Mouse (Mus musculus) ovary, postnatal 14 days (tissue): Measurements from ENCODE around the gene Zfp771.

ENCODE experiments used
- DNase-seq: peaks from one replicate; pipeline ENCODE4 v3.0.0; 2022; ENCODE audit warnings: low spot score

Zfp771 gene

DNA sequence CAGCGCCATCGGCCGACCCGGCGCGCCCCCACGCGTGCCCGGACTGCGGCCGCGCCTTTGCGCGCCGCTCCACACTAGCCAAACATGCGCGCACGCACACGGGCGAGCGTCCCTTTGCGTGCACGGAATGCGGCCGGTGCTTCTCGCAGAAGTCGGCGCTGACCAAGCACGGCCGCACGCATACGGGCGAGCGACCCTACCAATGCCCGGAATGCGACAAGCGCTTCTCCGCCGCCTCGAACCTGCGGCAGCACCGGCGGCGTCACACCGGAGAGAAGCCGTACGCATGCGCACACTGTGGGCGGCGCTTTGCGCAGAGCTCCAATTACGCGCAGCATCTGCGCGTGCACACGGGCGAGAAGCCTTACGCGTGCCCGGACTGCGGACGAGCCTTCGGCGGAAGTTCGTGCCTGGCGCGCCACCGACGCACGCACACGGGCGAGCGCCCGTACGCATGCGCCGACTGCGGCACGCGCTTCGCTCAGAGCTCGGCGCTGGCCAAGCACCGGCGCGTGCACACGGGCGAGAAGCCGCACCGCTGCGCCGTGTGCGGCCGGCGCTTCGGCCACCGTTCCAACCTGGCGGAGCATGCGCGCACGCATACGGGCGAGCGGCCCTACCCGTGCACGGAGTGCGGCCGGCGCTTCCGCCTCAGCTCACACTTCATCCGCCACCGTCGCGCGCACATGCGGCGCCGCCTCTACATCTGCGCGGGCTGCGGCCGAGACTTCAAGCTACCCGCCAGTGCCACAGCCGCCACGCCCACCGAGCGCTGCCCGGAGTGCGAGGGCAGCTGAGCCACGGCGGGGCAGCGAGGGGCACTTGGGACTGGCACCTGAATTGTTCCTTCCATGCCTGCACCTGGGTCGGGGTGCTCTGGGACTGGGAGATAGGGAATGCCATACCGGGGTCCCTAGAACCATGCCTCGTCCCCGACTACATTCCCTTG lies 10.0 kb downstream of the Zfp771 start:
- DNase-seq, result peak; percentile 85

DNA sequence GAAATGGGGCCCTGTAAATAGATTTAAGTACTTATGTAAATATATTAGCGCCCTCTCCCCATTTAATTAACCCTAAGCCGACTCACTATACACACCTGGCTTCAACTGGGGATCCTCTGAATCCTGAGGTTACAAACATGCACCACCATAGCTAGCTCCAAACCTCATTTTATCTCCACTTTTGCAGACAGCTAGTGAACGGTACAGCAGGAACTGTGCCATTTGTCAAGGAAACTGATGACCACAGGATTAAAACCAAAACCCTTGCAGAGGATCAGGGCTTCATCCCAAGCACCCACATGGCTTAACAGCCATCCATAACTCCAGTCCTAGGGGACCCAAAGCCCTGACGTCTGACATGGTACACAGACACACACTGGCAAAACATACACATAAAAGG lies 10.9 kb downstream of the Zfp771 start:
- DNase-seq, result no peak

DNA sequence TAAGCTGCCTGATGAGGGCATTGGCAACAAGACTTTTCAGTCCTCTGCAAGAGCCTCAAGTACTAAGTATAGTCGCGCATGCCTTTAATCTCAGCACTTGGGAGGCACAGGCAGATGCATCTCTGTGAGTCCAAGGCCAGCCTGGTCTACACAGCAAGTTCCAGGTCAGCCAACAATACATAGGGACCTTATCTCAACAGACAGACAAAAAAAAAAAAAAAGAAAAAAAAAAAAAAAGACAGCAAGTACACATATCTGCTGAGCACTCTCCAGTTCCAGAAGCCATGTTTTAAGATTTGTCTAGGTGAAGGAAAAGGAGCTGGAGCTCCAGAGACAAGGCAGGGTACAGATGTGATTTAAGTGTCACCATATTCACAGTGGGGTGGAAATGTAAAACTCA lies 11.9 kb downstream of the Zfp771 start:
- DNase-seq, result no peak

DNA sequence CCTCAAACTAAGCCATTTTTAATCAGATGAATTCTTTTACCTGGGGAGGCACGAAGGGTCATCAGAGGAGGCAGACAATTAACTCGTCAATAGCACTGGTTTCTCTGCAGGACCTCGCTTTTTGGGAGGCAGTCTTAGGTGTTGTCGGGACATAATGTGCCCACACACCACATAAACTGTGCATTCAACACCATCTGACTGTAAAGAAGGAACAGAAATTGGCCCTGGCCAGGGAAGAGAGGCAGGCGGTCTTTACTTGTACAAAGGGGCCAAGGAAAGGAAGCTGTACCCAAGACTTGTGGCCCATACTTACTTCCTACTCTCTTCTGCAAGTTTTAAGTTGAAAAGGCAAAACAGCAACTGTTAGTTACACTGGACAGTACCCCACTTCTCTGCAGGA lies 12.4 kb downstream of the Zfp771 start:
- DNase-seq, result no peak

DNA sequence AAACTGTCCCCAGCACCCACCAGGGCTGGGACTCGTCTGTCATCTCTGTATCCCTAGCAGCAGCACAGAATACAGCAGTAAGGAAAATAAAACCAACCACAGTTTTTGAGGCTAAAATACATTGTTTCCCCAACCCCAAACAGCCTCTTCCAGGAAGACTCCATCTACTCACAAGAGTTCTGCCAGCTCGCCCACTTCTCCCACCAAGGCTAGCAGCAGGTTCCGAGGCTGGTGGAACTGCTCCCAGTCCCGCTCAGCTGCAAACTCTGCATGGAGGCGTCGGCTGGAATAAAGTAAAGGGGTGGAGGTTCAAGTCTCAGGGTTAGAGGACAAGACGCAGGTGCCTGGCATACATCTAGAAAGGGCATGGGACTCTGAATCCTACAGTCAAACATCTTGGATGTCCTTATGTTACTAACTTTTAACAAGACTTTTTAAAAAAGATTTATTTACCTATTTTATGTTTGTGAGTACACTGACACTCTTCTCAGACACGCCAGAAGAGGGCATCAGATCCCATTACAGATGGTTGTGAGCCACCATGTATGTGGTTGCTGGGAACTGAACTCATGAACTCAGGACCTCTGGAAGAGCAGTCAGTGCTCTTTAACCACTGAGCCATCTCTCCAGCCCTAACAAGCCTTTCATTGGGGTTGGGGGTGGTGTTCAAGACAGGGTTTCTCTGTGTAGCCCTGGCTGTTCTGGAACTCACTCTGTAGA lies 15.3 kb downstream of the Zfp771 start:
- no peak for DNase-seq

DNA sequence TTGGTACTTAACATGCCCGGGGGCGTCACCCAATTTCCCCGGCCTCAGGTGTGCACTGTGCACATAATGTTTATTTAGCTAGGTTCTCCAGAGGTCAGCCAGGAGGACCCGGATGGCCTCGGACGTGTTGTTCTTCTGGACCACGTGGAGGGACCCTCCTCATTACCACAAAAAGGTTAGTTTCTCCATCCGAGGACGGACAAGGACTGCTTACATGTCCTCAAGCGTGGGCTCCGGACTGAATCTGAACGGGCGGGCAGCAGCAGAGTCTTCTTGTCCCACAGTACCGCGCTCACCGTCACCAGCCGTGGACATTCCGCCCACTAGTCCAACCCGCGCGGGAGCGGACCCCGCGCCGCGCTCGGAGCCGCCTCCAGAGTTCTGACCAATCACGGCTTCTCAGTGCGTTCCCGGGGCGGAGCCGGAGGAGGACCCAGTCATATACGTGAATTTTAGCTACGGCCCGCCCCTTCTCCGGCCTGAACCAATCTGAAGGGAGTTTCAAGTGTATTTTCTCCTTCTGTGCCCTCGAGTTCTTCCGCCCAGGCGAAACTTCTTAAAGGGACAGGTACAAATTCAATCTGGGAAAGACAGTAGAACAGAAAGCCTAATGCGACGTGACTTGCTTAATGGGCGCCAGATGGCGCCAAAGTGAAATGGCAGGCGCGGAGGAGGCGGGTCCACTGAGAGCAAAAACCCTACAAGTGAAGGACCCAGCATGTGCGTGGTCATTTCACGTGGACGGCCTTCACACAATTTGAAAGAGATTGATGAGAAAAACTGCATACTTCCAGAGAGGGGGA lies 16.4 kb downstream of the Zfp771 start, which contains the start of gene Dctpp1:
Dctpp1 (minus strand) TSS at position 401 of the 803 bp plus-strand sequence.
- peak; percentile 88 for DNase-seq

DNA sequence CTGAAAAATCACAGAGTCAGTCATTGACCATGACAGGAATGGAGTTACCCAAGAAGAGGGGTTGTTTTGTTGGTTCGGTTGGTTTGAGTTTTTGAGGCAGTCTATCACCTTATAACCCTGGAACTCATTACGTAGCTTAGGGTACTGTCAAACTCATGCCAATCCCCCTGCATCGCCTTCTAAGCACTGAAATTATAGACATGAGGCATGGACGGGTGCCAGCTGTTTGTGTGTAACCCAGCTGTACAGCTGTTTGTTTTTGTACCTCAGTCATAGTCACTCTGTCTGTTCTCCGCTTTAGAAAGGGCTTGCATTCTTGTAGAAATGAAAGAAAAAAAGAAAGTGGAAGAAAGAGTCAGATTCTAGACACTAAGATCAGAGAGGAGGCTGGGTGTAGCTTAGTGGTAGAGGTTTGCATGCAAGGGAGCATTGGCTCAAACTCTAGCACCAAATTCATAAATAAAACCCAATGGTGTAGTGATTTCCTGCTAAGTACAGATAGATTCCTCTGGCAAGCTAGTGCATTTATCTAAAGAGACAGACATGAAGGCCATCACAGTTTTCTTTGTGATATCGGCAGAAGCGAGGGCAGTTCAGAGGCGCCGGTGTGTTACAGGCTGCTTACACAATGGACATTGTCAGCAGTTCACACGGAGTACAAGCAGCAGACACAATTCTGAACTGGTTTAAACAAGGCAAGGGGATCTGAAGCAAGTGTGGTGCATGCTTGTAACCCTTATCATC lies 18.3 kb downstream of the Zfp771 start:
- no peak for DNase-seq

DNA sequence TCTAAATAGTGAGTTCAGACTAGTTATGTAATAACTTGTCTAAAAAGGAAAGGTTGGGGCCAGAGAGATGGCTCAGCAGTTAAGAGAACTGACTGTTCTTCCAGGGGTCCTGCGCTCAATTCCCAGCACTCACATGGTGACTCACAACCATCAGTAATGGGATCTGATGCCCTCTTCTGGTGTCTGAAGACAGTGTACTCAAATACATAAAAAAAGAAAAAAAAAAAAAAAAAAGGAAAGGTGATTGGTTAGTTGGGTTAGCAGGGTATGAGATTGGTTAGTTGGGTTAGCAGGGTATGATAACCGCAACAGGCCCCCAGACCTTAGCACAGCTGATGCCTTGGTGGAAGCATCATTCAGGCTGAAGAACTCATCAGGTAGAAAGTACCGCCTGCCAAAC lies 19.5 kb downstream of the Zfp771 start:
- no peak for DNase-seq

DNA sequence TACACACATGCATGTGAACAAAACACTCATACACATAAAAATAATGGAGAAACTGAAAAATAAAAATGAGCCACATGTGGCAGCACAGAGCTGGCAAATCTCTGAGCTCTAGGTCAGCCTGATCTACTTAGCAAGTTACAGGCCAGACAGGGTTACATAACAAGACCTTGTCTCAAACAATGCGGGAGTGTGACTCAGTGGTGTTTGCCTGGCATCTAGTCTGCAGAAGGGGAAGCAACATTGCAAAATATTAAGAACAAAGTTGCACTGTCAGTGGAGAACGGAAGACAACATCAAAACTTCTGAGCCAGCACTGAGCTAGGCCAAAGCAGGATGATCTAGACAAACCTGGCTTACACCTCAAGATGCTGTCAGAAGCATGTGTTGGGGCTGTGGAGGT lies 26.2 kb downstream of the Zfp771 start:
- DNase-seq, result no peak

DNA sequence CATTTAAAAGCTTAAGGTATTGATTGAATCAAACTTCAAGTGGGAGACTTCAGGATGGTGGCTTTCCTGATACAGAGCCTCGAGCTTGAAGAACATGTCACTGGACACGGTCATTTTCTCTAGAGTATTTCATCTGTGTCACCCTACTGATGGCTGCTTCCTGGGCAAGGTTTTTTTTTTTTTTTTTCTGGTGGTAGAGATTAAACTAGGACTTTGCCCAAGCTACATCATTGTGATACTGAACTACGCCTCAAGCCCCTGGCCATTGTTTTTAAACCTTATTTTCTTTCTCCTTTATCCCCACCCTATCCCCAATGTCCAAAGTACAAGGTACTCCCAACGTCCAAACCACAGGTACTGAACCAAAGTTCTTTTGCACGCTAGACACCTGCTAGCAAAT lies 26.6 kb downstream of the Zfp771 start:
- DNase-seq, result no peak

DNA sequence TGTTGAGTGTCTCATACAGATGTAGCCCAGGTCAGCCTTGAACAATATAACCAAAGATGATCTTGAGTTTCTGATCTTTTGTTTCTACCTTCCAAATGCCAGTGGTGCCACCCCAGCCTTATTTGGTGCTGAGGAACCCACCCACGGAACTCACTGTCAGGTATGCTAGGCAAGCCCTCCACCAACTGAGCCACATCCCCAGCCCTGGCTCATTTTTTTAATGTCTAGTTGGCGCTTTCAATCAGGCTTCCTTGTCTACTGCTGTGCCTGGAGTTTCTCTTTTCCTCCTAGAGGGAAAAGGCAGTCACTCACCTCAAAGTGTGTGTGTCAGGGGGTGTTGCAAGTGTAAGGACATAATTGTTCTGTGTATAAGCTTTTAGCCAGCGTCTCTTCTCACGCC lies 27.0 kb downstream of the Zfp771 start:
- DNase-seq, result no peak

DNA sequence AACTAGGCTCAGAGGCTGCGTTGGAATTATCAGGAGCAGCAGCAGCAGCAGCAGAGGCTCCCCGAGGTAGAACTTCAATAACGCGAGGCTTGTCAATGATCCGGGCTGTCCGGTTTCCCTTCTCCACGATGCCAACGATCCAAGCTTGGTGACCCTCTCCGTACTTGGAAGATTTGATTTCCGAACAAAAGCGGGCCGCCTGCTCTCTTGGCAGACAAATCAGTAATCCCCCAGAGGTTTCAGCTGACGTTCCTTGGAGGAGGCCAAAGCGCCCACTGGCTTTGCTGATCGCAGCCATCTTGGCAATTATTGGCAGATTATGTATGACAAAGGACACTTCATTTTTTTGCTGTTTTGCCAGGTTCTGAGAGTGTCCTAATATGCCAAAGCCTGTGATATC lies 28.5 kb downstream of the Zfp771 start:
- no peak for DNase-seq

DNA sequence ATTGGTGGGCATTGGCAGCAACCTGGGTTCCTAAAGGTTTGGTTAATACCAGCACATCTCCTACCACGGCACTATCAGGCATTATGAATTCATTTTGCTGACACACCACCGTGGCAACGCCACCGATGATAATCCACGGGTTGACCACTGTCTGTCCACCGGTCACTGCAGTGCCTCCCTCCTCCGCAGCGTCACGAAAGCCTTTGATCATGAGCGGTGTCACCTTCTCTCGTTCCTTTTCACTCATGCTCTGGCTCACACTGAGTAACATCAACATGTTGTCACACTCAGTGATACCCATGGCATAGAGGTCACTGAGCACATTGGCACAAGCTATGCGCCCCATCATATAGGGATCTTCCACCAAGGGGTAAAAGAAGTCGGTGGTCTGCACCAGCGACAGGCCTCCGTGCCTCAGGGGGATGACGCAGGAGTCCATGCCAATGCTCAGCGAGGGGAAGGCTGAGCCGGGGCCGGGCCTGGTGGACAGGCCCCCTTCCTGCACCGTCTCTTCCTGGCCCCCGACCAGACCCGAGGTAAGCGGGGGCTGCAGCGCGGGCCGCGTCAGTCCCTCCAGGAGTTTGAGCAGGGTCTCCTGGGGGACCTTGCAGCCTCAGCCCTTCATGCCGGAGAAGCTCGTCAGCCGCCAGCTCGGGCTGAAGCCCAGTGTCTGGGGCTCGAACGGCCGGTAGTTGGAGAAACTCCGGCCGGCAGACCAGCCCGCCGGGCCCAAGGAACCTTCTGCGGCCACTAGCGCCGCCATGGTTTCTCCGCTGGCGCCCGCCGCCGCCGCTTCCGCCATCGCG lies 29.2 kb downstream of the Zfp771 start:
- peak; percentile 28 for DNase-seq

DNA sequence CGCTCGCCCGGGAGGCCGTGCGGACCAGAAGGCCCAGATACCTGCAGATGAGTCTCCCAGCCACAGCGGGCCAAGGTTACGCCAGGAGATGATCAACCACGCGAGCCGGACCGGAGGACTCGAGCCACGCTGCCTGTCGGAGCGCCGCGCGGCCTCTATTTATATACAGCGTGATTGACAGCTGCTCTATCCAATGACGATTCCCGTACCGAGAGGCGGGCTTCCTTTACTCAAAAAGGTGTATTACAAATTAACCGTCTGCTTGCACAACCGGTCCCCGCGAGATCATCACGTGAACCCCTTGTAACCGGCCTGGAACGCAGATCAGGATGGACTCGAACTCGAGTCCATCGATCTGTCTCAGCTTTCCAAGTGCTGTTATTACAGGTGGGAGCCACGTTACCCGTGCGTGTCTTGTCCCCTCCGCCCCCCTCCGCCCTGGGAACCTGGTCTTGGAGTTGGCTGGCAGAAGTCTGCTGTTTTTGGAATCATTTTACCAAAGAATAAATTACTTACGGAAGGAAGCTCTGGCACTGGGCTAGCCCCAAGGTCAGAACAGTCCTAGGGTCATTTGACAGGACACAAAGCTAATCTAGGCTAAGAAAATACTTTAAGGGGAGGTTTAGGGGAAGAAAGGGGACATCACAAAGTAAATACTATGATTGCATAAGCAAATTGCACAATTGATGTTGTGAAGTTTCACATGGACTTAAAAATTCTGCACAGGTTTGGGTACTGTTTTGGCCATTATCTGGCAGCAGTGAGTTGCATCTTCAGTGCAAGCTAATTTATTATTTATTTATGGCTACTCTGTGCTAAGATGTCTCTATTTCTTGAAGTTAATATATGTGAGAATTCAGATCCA lies 30.1 kb downstream of the Zfp771 start, which contains the start of gene Sephs2:
Sephs2 (minus strand) TSS at position 131 of the 865 bp plus-strand sequence.
- DNase-seq, result peak; percentile 98

DNA sequence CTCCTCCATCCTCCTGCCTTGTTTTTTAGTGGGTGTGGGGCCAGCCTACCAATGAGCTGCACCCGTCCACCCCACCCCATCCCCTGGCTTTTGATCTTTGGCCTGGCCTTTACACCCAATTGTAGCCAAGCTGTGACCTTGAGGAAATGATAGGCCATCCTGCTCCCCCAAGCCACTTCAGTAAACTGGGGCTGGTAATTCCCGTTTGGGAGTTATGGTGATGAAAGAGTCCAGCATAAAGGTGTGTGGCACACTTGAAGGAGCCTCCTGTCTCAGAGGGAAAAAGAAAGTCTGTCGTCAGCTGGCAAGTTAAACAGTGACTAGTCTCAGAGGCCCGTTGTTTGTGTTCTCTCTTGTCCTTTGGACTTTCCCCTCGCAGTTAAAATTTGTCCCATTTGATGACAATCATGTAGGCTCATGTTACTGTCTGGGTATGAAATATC lies 32.5 kb downstream of the Zfp771 start:
- DNase-seq, result no peak

DNA sequence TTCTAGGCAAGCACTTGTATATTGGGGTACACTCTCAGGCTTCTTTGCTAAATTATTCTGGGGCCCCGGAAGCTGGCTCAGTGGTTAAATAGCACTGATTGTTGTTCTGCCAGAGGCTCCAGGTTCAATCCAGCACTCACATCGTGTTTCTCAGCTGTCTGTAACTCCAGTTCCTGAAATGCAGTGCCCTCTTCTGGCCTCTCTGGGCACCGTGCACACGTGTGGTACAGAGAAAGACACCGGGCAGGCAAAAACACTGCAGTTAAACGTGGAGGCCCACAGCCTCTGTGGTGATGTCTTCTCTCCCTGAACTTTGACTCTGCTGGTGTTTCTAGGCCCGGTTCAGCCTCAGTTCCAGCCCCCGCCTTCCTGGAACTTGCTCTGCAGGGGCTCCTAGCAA lies 34.2 kb downstream of the Zfp771 start:
- no peak for DNase-seq

DNA sequence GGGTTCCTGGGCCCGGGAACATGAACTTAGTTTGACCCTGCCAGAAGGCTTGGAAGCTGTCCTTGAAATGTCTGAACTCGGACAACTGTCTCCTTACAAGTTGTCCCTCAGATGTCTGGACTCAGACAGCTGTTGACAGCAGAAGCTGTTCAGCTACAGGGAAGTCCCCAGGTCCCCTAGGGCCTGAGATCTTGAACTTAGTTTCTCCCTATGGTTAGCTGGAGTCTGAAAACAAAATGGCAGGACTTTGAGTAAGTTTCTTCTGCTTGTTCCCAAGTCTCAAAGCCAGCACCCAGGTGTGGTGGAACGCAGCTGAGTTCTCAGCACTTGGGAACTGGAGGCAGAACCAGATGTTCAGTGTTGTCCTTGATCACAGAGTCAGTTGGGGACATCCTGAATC lies 36.0 kb downstream of the Zfp771 start:
- no peak for DNase-seq

DNA sequence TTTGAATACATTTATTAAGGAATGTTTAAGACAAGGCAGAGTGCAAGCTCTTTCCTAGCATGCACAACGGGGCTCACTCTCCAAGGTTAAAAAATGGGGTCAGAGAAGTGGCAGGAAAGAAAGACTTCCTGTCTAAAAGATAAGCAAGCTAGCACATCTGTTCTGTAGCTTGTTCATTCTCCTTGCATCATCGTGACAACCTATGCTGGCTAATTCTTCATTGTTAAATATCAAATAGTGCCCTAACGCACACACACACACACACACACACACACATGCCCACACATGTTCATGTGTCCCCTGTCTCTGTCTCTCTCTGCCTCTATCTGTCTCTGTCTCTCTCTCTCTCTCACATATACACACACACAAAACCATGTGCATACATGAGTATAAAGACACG lies 37.0 kb downstream of the Zfp771 start:
- no peak for DNase-seq

DNA sequence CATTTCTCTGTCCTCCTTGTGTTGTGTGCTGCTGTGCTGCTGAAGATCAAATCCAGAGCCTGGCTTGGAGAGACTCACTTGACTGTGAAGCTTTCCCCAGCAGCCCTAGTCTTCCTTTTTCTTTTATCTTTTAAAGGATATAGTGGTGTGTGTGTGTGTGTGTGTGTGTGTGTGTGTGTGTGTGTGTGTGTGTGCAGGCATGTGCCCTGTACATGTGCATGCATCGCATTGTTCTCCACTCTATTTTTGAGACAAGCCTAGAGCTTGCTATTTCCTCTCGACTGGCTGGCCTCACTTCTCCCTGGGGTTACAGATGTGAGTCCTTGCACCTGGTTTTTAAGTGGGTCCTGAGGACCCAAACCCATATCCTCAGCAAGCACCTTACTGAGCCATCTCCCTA lies 38.1 kb downstream of the Zfp771 start:
- DNase-seq, result no peak

DNA sequence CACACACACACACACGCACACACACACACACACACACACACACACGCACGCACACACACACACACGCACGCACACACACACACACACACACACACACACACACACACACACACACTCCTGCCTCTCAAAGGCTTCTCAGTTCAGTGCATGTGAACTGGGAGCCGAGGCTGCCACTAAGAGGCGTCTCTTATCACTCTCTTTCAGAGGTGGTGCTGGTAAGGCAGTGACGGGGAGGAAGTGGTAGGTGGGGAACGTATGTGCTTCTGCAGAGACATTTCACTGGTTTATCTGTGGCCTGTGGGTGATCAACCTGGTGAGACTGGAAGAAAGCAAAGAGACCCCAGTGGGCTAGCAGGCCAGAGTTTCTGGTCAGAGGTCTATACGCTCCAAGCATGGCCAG lies 41.1 kb downstream of the Zfp771 start:
- no peak for DNase-seq
